Mouse (Mus musculus): ENCODE results near the gene Olfr139. TPM values are rescaled to one million over a fixed set of nuclear protein-coding genes. Genes with fewer than 3 reads are reported as not detected.

Olfr139 gene
- not detected in 2 replicates for polyA plus RNA-seq (2015; fragmentation: Nextera tagmentation; extraction: Ambion mirVana)

DNA sequence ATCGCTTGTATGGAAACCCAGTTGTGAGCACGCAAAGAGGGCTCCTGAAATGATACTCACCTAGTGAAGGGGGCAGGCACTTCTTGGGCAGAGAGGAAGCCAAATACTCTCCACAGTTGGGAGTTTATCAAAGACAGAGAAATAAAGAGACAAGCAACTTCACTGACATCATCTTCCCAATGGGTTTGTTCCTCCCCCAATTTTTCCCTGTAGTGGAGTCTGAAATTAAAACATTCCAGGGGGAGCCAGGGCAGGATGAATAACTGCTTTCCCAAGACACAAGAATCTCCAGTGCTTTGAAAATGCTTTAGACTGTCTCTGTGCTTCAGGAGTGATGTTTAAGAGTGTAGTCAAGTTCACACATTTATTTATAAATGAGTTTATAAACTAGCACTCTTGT lies at the start of gene Olfr139, which contains the start of gene Olfr399:
Olfr139 (minus strand) TSS at position 101 of the 400 bp plus-strand sequence.
Olfr399 (minus strand) TSS at position 165 of the 400 bp plus-strand sequence.
- Histone ChIP-seq H3K27ac (replicated peaks) (no peak within 1 kb of the TSS), H3K36me3 (no peaks in the 10 kb centered on the region), H3K4me1 (replicated peaks) (no peaks in the 10 kb centered on the region), H3K9ac (no peak within 1 kb of the TSS), H3K4me2 (no peak within 1 kb of the TSS), H3K27me3 (no peaks in the 10 kb centered on the region), H3K4me3 (no peak within 1 kb of the TSS), H3K9me3 (peaks cover 20% of the 10 kb centered on the region)
- ATAC-seq (ENCODE audit: low read depth): no peak
- WGBS: 68% methylated on average over 2 of the region's 2 CpGs

DNA sequence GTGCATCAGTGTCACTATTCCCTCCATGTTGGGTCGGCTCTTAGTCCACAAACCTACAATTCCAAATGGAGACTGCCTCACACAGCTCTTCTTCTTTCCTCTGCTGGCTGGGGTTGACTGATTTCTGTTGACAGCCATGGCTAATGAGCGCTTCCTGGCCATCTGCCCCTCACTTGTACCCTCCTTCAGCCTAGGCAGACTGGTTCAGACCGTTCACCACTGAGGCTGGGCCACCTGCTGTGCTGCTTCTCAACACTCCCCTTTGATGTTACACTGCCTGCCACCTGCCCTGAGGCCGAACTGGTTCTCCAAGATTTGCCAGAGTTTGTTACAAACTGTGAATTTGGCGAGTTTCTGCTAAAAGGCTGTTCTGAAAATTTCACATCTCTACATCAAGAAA lies 48.7 kb upstream of the Olfr139 start:
- Histone ChIP-seq H3K4me3 (no peak overlapping the region), H3K9ac (no peak overlapping the region), H3K9me3 (peaks cover 18% of the 10 kb centered on the region), H3K27me3 (no peaks in the 10 kb centered on the region), H3K4me2 (no peak overlapping the region), H3K36me3 (no peaks in the 10 kb centered on the region), H3K27ac (replicated peaks) (no peak overlapping the region), H3K4me1 (replicated peaks) (no peaks in the 10 kb centered on the region)
- no peak for ATAC-seq (ENCODE audit: low read depth)
- WGBS: 36% methylated on average over 5 of the region's 5 CpGs

DNA sequence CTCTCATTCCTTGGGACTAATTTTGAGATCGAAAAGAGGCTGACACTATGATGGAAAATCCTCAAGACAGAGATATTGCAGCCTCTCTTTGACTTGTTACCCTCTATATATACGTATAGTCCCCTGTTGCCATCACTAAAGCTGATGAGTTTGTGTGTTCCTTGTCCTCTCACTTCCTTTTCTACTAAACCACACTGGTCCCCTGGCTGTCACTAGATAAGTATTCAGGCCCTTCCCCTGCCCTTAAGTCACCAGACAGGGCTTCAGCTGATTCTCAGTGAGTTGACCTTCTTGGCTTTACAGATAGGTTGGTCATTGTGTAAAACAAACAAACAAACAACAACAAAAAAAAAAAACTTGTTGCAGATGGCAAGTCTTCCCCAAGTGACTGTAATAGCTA lies 45.2 kb upstream of the Olfr139 start:
- 54% methylated on average over 2 of the region's 2 CpGs for WGBS
- Histone ChIP-seq H3K4me1 (replicated peaks) (no peaks in the 10 kb centered on the region), H3K27me3 (no peaks in the 10 kb centered on the region), H3K9ac (no peak overlapping the region), H3K4me3 (no peak overlapping the region), H3K9me3 (peaks cover 12% of the 10 kb centered on the region; the same call in 1 of the 2 replicates), H3K36me3 (no peaks in the 10 kb centered on the region), H3K4me2 (no peak overlapping the region), H3K27ac (replicated peaks) (no peak overlapping the region)
- no peak for ATAC-seq (ENCODE audit: low read depth)

DNA sequence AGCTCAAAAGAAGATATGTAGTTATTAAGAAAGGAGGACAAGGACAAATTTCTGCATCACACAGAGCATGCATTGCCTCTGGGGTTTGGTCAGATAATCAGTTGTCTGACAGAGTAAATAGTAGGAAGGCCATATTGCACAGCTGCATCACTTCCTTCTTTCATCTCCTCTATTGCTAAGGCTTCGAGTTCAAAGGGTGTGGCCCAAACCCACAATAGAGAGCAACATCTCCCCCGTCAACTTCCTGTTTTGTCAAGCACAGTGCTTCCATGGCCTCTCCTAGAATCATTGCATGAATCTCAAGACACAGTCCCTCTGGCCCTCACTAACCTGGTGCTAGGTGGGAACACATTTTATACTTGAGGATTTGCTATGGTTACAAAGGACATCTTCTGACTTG lies 44.4 kb upstream of the Olfr139 start:
- Histone ChIP-seq H3K4me3 (no peak overlapping the region), H3K4me1 (replicated peaks) (no peaks in the 10 kb centered on the region), H3K27ac (replicated peaks) (no peak overlapping the region), H3K9ac (no peak overlapping the region), H3K36me3 (no peaks in the 10 kb centered on the region), H3K27me3 (no peaks in the 10 kb centered on the region), H3K4me2 (no peak overlapping the region), H3K9me3 (peaks cover 12% of the 10 kb centered on the region; the same call in 1 of the 2 replicates)
- 69% methylated on average over 2 of the region's 2 CpGs for WGBS
- no peak for ATAC-seq (ENCODE audit: low read depth)

DNA sequence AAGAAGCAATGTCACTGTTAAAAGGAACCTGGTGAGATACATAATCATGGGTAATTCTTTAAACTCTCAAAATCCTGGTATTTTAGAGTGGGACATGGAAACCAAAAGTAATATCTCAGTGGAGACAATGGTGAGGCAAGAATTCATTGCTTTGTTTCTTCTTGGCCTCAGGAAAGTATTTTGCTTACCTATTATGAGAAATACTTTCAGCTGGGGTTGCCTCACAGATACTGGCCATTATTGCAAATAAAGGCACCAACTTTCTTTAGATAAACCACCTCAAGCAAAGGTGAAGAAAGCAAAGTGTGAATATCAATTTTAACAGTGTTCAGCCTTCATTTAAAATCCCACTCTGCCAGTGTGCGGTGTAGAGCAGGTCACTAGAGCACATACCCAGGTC lies 13.3 kb upstream of the Olfr139 start, which contains the start of gene Zfp616:
Zfp616 (plus strand) TSS at position 301 of the 400 bp plus-strand sequence.
- no peak within 1 kb of the TSS for H3K9ac ChIP-seq
- WGBS: 89% methylated on average over 1 of the region's 1 CpGs
- H3K36me3 ChIP-seq: no peaks in the 10 kb centered on the region
- H3K4me3 ChIP-seq: no peak within 1 kb of the TSS
- H3K27ac ChIP-seq (replicated peaks): no peak within 1 kb of the TSS
- ATAC-seq (ENCODE audit: low read depth): no peak
- peaks cover 29% of the 10 kb centered on the region; the same call in 1 of the 2 replicates for H3K9me3 ChIP-seq
- no peaks in the 10 kb centered on the region for H3K27me3 ChIP-seq
- H3K4me1 ChIP-seq (replicated peaks): no peaks in the 10 kb centered on the region
- H3K4me2 ChIP-seq: no peak within 1 kb of the TSS

DNA sequence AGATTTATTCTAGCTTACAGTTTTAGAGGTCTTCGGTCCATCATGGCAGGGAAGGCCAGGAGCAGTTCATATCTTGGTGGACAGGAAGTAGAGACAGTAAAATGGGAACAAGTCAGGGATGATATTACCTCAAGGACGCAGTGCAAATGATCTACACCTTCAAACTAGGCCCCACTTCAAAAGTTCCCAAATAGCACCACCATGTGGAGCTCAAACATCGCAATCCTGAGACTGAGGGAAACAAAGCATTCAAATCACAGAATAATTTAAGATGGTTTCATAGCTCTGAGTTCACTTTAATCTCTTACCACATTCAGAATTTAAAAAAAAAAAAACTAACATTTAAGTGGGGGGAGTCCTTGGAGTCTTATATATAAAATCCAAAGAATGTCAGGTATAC lies 5.0 kb downstream of the Olfr139 start:
- Histone ChIP-seq H3K9ac (no peak overlapping the region), H3K27ac (replicated peaks) (no peak overlapping the region), H3K36me3 (no peaks in the 10 kb centered on the region), H3K27me3 (no peaks in the 10 kb centered on the region), H3K4me1 (replicated peaks) (no peaks in the 10 kb centered on the region), H3K9me3 (peaks cover 29% of the 10 kb centered on the region), H3K4me2 (no peak overlapping the region), H3K4me3 (no peak overlapping the region)
- 72% methylated on average over 3 of the region's 3 CpGs for WGBS
- ATAC-seq (ENCODE audit: low read depth): no peak

Other genes starting within 250 kb of the Olfr139 start
- gene Olfr392, start 239.5 kb downstream of the Olfr139 start, polyA plus RNA-seq (2015; fragmentation: Nextera tagmentation; extraction: Ambion mirVana): not detected in 2 replicates
- gene Olfr393, start 205.1 kb downstream of the Olfr139 start, polyA plus RNA-seq (2015; fragmentation: Nextera tagmentation; extraction: Ambion mirVana): not detected in 2 replicates
- gene Olfr394, start 165.8 kb downstream of the Olfr139 start, polyA plus RNA-seq (2015; fragmentation: Nextera tagmentation; extraction: Ambion mirVana): not detected in 2 replicates
- not detected in 2 replicates for gene Olfr395, start 147.3 kb downstream of the Olfr139 start, polyA plus RNA-seq (2015; fragmentation: Nextera tagmentation; extraction: Ambion mirVana)
- not detected in 2 replicates for gene Olfr23, start 119.9 kb downstream of the Olfr139 start, polyA plus RNA-seq (2015; fragmentation: Nextera tagmentation; extraction: Ambion mirVana)
- not detected in 2 replicates for gene Olfr397, start 95.7 kb downstream of the Olfr139 start, polyA plus RNA-seq (2015; fragmentation: Nextera tagmentation; extraction: Ambion mirVana)
- not detected in 2 replicates for gene Olfr398, start 66.1 kb downstream of the Olfr139 start, polyA plus RNA-seq (2015; fragmentation: Nextera tagmentation; extraction: Ambion mirVana)
- not detected in 2 replicates for gene Olfr399, start 64 bp upstream of the Olfr139 start, polyA plus RNA-seq (2015; fragmentation: Nextera tagmentation; extraction: Ambion mirVana)
- gene Zfp616, start 13.4 kb upstream of the Olfr139 start, polyA plus RNA-seq (2015; fragmentation: Nextera tagmentation; extraction: Ambion mirVana): not detected in 2 replicates
- not detected in 2 replicates for gene Olfr401, start 57.2 kb upstream of the Olfr139 start, polyA plus RNA-seq (2015; fragmentation: Nextera tagmentation; extraction: Ambion mirVana)
- not detected in 2 replicates for gene Olfr402, start 97.0 kb upstream of the Olfr139 start, polyA plus RNA-seq (2015; fragmentation: Nextera tagmentation; extraction: Ambion mirVana)
- gene Olfr403, start 129.7 kb upstream of the Olfr139 start, polyA plus RNA-seq (2015; fragmentation: Nextera tagmentation; extraction: Ambion mirVana): not detected in 2 replicates
- gene Olfr43, start 154.8 kb upstream of the Olfr139 start, polyA plus RNA-seq (2015; fragmentation: Nextera tagmentation; extraction: Ambion mirVana): not detected in 2 replicates
- not detected in 2 replicates for gene Olfr406, start 203.3 kb upstream of the Olfr139 start, polyA plus RNA-seq (2015; fragmentation: Nextera tagmentation; extraction: Ambion mirVana)
- gene Olfr59, start 227.2 kb upstream of the Olfr139 start, polyA plus RNA-seq (2015; fragmentation: Nextera tagmentation; extraction: Ambion mirVana): not detected in 2 replicates

Measured in neural tube, embryonic 13.5 days (tissue).